Mouse (Mus musculus) erythroblast, embryonic 14.5 days (primary cell): ENCODE results near the gene Miga2.

Experiments used
- GATA1 ChIP-seq: IDR thresholded peaks from 2 replicates; pipeline ENCODE4 v1.6.1; 2012; ENCODE audit warnings: low read length, inconsistent platforms, mixed read lengths
- TAL1 ChIP-seq: IDR thresholded peaks from 3 replicates; pipeline ENCODE4 v1.6.1; 2012; ENCODE audit warnings: low read length, inconsistent platforms, mixed read lengths

DNA sequence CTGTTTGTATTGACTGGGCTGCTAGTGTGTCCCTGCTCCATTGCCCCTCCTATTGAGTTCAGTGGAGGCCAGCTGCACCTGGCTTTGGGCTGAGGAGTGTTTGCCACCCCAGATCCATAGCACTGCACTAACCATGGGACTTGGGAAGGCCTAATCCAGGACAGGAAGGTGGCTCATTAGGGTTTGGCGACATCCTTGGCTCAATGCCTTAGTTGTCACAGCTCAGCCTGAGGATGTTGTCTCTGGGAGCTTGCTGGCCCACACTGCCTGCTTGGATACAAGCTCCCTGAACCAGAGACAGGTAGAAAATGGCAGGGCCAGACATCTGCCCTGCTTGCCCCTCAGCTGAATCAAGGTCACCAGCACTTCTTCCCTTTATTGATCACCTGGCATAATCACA is 37.5 kb downstream of the Miga2 start:
- TF ChIP-seq TAL1, result no peak
- no peak for TF ChIP-seq GATA1
